Mouse (Mus musculus): ENCODE measurements around the gene Rab26. TPM values are rescaled to one million over a fixed set of nuclear protein-coding genes. Genes with fewer than 3 reads are reported as not detected.

Gene Rab26
- total and polyA plus RNA-seq, 3 experiments = 0.36 to 1.3 (median 0.40) TPM

GRCm38 (mm10) chr17:24494627-24495335, 39.2 kb downstream of the Rab26 start:
- Histone ChIP-seq H3K4me1 (ENCODE audit: control insufficient read depth in 1 of 2, insufficient read depth in 2 of 2) (no peaks in the 10 kb centered on the region), H3K9me3 (replicated peaks; ENCODE audit: low read length) (no peaks in the 10 kb centered on the region), H3K27me3 (replicated peaks) (peaks cover 30% of the 10 kb centered on the region), H3K4me2 (ENCODE audit: insufficient read depth, low read depth, poor library complexity, severe bottlenecking) (no peak overlapping the region), H3K27ac (ENCODE audit: insufficient read depth, low read depth) (no peak overlapping the region), H3K36me3 (replicated peaks in 1 of 2; ENCODE audit: control insufficient read depth in 1 of 2, insufficient read depth in 1 of 2, low read length in 1 of 2) (no peaks in the 10 kb centered on the region), H3K79me2 (replicated peaks; ENCODE audit: control insufficient read depth, extremely low read depth, insufficient read depth, poor library complexity, severe bottlenecking) (no peaks in the 10 kb centered on the region), H3K9ac (ENCODE audit: insufficient read depth, low read depth) (no peak overlapping the region), H3K4me3 (replicated peaks in 1 of 3; ENCODE audit: low read depth in 2 of 3, low read length in 2 of 3, poor library complexity in 1 of 3) (no peak overlapping the region)
- in situ Hi-C loops (cut with MboI; ENCODE audit: low pct_ligation_motif_present, low pct_unique_long_range_greater_than_20kb, low sequenced_read_pairs) (no loop called here), dilution Hi-C loops (cut with MboI; ENCODE audit: extremely low pct_ligation_motif_present, extremely low pct_unique_long_range_greater_than_20kb, low sequenced_read_pairs) (no loop called here)
- DNase-seq (ENCODE audit: extremely low read depth) = peak; percentile 66
- no peak for TF ChIP-seq ZKSCAN1 (IDR thresholded peaks at IDR 0.05; ENCODE audit: borderline replicate concordance, low read depth, low read length)
- no peak for TF ChIP-seq MAX (IDR thresholded peaks at IDR 0.05; ENCODE audit: low read length)
- TF ChIP-seq NELFE (IDR thresholded peaks at IDR 0.05; ENCODE audit: low read depth, low read length) = 0 out of 2 replicates have a peak, but pooled peaks have one; percentile 23
- no peak for TF ChIP-seq MAFK (IDR thresholded peaks at IDR 0.05; ENCODE audit: insufficient replicate concordance, low read length)
- no peak for TF ChIP-seq POLR2AphosphoS2 (IDR thresholded peaks at IDR 0.05; ENCODE audit: low read depth, low read length)
- TF ChIP-seq MAZ (IDR thresholded peaks at IDR 0.05; ENCODE audit: low read depth, low read length) = no peak
- TF ChIP-seq CTCF (conservative IDR thresholded peaks at IDR 0.05 in 1 of 2, IDR thresholded peaks at IDR 0.05 in 1 of 2; ENCODE audit: low read depth in 2 of 2, low read length in 2 of 2) = peak; percentile 64 to 85
- TF ChIP-seq ZMIZ1 (IDR thresholded peaks at IDR 0.05; ENCODE audit: low read depth, low read length) = no peak
- peak; percentile 68 for TF ChIP-seq SMC3 (IDR thresholded peaks at IDR 0.05; ENCODE audit: low read depth, low read length)
- TF ChIP-seq ZC3H11A (IDR thresholded peaks at IDR 0.05; ENCODE audit: low read depth, low read length) = 0 out of 2 replicates have a peak, but pooled peaks have one; percentile 20
- TF ChIP-seq ETS1 (conservative IDR thresholded peaks at IDR 0.05; ENCODE audit: low read depth, low read length) = no peak
- peak; percentile 78 for TF ChIP-seq RAD21 (IDR thresholded peaks at IDR 0.05; ENCODE audit: low read depth, low read length)

GRCm38 (mm10) chr17:24490399-24490798, 43.6 kb downstream of the Rab26 start:
- dilution Hi-C loops (cut with MboI; ENCODE audit: extremely low pct_ligation_motif_present, extremely low pct_unique_long_range_greater_than_20kb, low sequenced_read_pairs) = no loop called here
- DNase-seq (ENCODE audit: extremely low read depth) = no peak
- H3K9me3 ChIP-seq (replicated peaks; ENCODE audit: low read length) = no peaks in the 10 kb centered on the region

More at GRCm38 (mm10) chr17:24490399-24490798, 43.6 kb downstream of the Rab26 start:
- H3K79me2 ChIP-seq (replicated peaks; ENCODE audit: control insufficient read depth, extremely low read depth, insufficient read depth, poor library complexity, severe bottlenecking) = no peaks in the 10 kb centered on the region
- no peak for TF ChIP-seq TCF12 (IDR thresholded peaks at IDR 0.05; ENCODE audit: low read depth, low read length)
- H3K4me3 ChIP-seq (replicated peaks in 1 of 3; ENCODE audit: low read depth in 2 of 3, low read length in 2 of 3, poor library complexity in 1 of 3) = no peak overlapping the region
- in situ Hi-C loops (cut with MboI; ENCODE audit: low pct_ligation_motif_present, low pct_unique_long_range_greater_than_20kb, low sequenced_read_pairs) = no loop called here
- peaks cover 3% of the 10 kb centered on the region in 2 experiments; a peak in 2 of 4 replicates for H3K4me1 ChIP-seq (ENCODE audit: control insufficient read depth in 1 of 2, insufficient read depth in 2 of 2)
- H3K4me2 ChIP-seq (ENCODE audit: insufficient read depth, low read depth, poor library complexity, severe bottlenecking) = no peak overlapping the region
- no peak overlapping the region for H3K9ac ChIP-seq (ENCODE audit: insufficient read depth, low read depth)
- no peaks in the 10 kb centered on the region for H3K36me3 ChIP-seq (replicated peaks in 1 of 2; ENCODE audit: control insufficient read depth in 1 of 2, insufficient read depth in 1 of 2, low read length in 1 of 2)
- H3K27me3 ChIP-seq (replicated peaks) = peaks cover 53% of the 10 kb centered on the region
- H3K27ac ChIP-seq (ENCODE audit: insufficient read depth, low read depth) = no peak overlapping the region
